Mouse (Mus musculus) urinary bladder, postnatal 4 days (tissue): ENCODE measurements around the gene Ankrd33.
A peak's percentile ranks its signal among the peaks of the same experiment; 100 is the strongest.
"Not testable (repeated sequence)": the region's sequence is repeated elsewhere in the genome, so short reads cannot be mapped to it uniquely, and the experiment has no call there.

Experiments
- DNase-seq, 2 experiments: peaks; one replicate each; pipeline ENCODE4 v3.0.0; 2021 to 2022; ENCODE audit warnings: low spot score in 2 of 2

The Ankrd33 gene

GRCm38 (mm10) chr15:101086451-101086850, 29.1 kb upstream of the Ankrd33 start:
- no peak for DNase-seq

- no peak for DNase-seq
Measured at GRCm38 (mm10) chr15:101086956-101087355, 28.6 kb upstream of the Ankrd33 start.

GRCm38 (mm10) chr15:101088291-101088690, 27.3 kb upstream of the Ankrd33 start:
- DNase-seq: no peak

- no peak for DNase-seq
Measured at GRCm38 (mm10) chr15:101091551-101091950, 24.0 kb upstream of the Ankrd33 start.

GRCm38 (mm10) chr15:101092121-101092828, 23.3 kb upstream of the Ankrd33 start:
- DNase-seq: no peak

- DNase-seq: peak in 1 of 2 experiments; percentile 69
Measured at GRCm38 (mm10) chr15:101092829-101093648, 22.5 kb upstream of the Ankrd33 start.

GRCm38 (mm10) chr15:101093988-101094387, 21.6 kb upstream of the Ankrd33 start:
- DNase-seq: no peak

- DNase-seq: no peak
Measured at GRCm38 (mm10) chr15:101094979-101095378, 20.6 kb upstream of the Ankrd33 start.

GRCm38 (mm10) chr15:101095392-101095791, 20.2 kb upstream of the Ankrd33 start:
- DNase-seq: no peak

- no peak for DNase-seq
Measured at GRCm38 (mm10) chr15:101097985-101098651, 17.4 kb upstream of the Ankrd33 start.

- no peak for DNase-seq
Measured at GRCm38 (mm10) chr15:101100996-101101395, 14.6 kb upstream of the Ankrd33 start.

GRCm38 (mm10) chr15:101103605-101104304, 11.8 kb upstream of the Ankrd33 start:
- no peak for DNase-seq

- peak; percentile 74 to 85 for DNase-seq
Measured at GRCm38 (mm10) chr15:101105496-101105994, 10.0 kb upstream of the Ankrd33 start.

GRCm38 (mm10) chr15:101106011-101106410, 9.5 kb upstream of the Ankrd33 start:
- no peak for DNase-seq

GRCm38 (mm10) chr15:101107906-101108671, 7.5 kb upstream of the Ankrd33 start:
- no peak for DNase-seq

- no peak for DNase-seq
Measured at GRCm38 (mm10) chr15:101113176-101113575, 2.4 kb upstream of the Ankrd33 start.

- DNase-seq: not testable (repeated sequence)
Measured at GRCm38 (mm10) chr15:101113778-101114177, 1.8 kb upstream of the Ankrd33 start.

GRCm38 (mm10) chr15:101118399-101119125, 3.0 kb downstream of the Ankrd33 start:
- no peak for DNase-seq

- DNase-seq: no peak
Measured at GRCm38 (mm10) chr15:101121411-101122289, 6.1 kb downstream of the Ankrd33 start.
